Mouse (Mus musculus) forebrain, embryonic 13.5 days (tissue): ENCODE results near the gene Sema4c. TPM values are rescaled to one million over a fixed set of nuclear protein-coding genes. Genes with fewer than 3 reads are reported as not detected.
"Not testable (repeated sequence)": the region's sequence is repeated elsewhere in the genome, so short reads cannot be mapped to it uniquely, and the experiment has no call there.

ENCODE experiments used
- ATAC-seq: fragments of 200-750 bp; cut with Nextera tagmentation; 2 replicates; pipeline ENCODE4 v1.8.0; 2017
- H3K27ac ChIP-seq: fragments of 300-500 bp; sonication (generic); 2 replicates; pipeline ENCODE4 v1.5.1; 2015; ENCODE audit warnings: inconsistent platforms, mild to moderate bottlenecking, moderate library complexity
- H3K27me3 ChIP-seq: fragments of 300-500 bp; sonication (generic); 2 replicates; pipeline ENCODE4 v1.6.1; 2015; ENCODE audit warnings: mild to moderate bottlenecking, inconsistent platforms
- H3K36me3 ChIP-seq: fragments of 300-500 bp; sonication (generic); 2 replicates; pipeline ENCODE4 v1.6.1; 2015; ENCODE audit warnings: mild to moderate bottlenecking, inconsistent platforms; ENCODE audit not compliant: poor library complexity, severe bottlenecking
- H3K4me1 ChIP-seq: fragments of 300-500 bp; sonication (generic); 2 replicates; pipeline ENCODE4 v1.6.1; 2015; ENCODE audit warnings: inconsistent platforms
- H3K4me2 ChIP-seq: fragments of 300-500 bp; sonication (generic); 2 replicates; pipeline ENCODE4 v1.6.1; 2015; ENCODE audit warnings: inconsistent platforms, mild to moderate bottlenecking, moderate library complexity
- H3K4me3 ChIP-seq: fragments of 300-500 bp; sonication (generic); 2 replicates; pipeline ENCODE4 v1.5.1; 2015; ENCODE audit warnings: mild to moderate bottlenecking, inconsistent platforms
- H3K9ac ChIP-seq: fragments of 300-500 bp; sonication (generic); 2 replicates; pipeline ENCODE4 v1.6.1; 2015; ENCODE audit warnings: mild to moderate bottlenecking, inconsistent platforms
- H3K9me3 ChIP-seq: fragments of 300-500 bp; sonication (generic); replicated peaks from 2 replicates; pipeline ENCODE4 v1.6.1; 2016; ENCODE audit warnings: inconsistent platforms
- WGBS: fragments of 180-500 bp; shearing (Covaris S2); methylation state at CpG from one replicate; pipeline ENCODE4 v1.1.7; 2015; 5-methylcytosine and 5-hydroxymethylcytosine counted together
- polyA plus RNA-seq: library from polyadenylated mRNA; unstranded; fragments of >200 nt; fragmentation: Nextera tagmentation; extraction: Ambion mirVana; gene quantifications from 2 replicates; pipeline ENCODE4 v1.2.1, GENCODE M21; 2015

Gene Sema4c
- polyA plus RNA-seq, 1 experiment from 2014 or later: 27.3 TPM

DNA sequence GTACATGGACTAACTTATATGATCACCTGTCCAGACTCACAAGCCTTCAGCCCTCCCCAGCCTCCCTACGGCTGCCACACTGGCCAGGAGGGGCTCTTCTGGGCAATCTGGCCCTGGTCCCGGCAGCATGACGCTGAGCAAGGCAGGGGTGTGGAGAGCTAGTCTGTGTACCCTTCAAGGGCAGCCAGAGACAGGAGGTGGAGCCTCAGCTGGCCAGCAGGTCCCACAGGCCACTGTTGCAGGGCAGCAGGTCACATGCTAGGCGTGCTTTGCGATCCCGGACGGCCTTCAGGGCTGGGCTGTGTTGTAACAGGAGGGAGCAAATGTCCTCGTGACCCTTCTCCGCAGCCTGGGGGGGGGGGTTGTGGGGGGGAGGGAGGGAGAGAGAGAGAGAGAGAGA lies 19.0 kb downstream of the Sema4c start, which contains the start of gene Gm42417:
TSS of gene Gm42417 (minus strand) at position 244 of the 400 bp plus-strand sequence.
- 77% methylated on average over 9 of the region's 9 CpGs for WGBS
- Histone ChIP-seq H3K36me3 (peaks cover 38% of the 10 kb centered on the region), H3K4me3 (no peak within 1 kb of the TSS), H3K4me2 (no peak within 1 kb of the TSS), H3K4me1 (peaks cover 5% of the 10 kb centered on the region), H3K9me3 (no peaks in the 10 kb centered on the region), H3K27me3 (no peaks in the 10 kb centered on the region), H3K27ac (no peak within 1 kb of the TSS), H3K9ac (no peak within 1 kb of the TSS)
- ATAC-seq: no peak

DNA sequence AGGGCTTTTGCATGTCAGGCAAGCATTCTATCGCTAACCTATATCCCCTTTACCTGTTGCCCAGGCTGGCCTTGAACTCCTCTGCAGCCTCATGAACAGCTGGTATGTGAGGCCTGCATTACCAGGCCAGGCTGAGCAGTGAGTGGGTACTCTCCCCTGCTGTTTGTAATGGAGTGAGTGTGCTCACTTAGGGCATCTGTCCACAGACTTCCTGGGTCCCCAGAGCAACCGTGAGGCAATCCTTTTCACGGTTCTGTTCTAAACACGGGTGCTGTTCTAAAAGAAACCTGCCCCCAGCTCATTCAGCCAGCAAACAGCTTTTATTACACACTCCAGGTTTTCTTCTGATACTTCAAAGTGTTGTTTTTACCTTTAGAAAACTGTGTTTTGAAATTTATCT lies 19.4 kb downstream of the Sema4c start:
- 84% methylated on average over 4 of the region's 4 CpGs for WGBS
- H3K4me3 ChIP-seq: no peak overlapping the region
- H3K27ac ChIP-seq: no peak overlapping the region
- peaks cover 38% of the 10 kb centered on the region for H3K36me3 ChIP-seq
- no peak for ATAC-seq
- no peaks in the 10 kb centered on the region for H3K9me3 ChIP-seq
- H3K27me3 ChIP-seq: no peaks in the 10 kb centered on the region
- H3K9ac ChIP-seq: no peak overlapping the region
- H3K4me1 ChIP-seq: peaks cover 5% of the 10 kb centered on the region
- H3K4me2 ChIP-seq: no peak overlapping the region

GRCm38 (mm10) chr1:36536783-36537182 lies 21.4 kb downstream of the Sema4c start, which contains the start of gene Ankrd23:
TSS of gene Ankrd23 (minus strand) at chr1:36536883.
- WGBS: 95% methylated on average over 9 of the region's 9 CpGs
- not testable (repeated sequence) for H3K9me3 ChIP-seq, H3K4me3 ChIP-seq, H3K27me3 ChIP-seq, H3K9ac ChIP-seq, H3K4me2 ChIP-seq, H3K4me1 ChIP-seq, ATAC-seq
- peak within 1 kb of the TSS; percentile 44; the same call in 1 of the 2 replicates for H3K27ac ChIP-seq
- H3K36me3 ChIP-seq: peaks cover 31% of the 10 kb centered on the region

GRCm38 (mm10) chr1:36536397-36536728 lies 21.8 kb downstream of the Sema4c start:
- H3K9me3 ChIP-seq: no peaks in the 10 kb centered on the region
- no peak overlapping the region for H3K4me3 ChIP-seq
- no peak overlapping the region for H3K27ac ChIP-seq
- peaks cover 5% of the 10 kb centered on the region for H3K4me1 ChIP-seq
- H3K36me3 ChIP-seq: peaks cover 29% of the 10 kb centered on the region
- 85% methylated on average over 8 of the region's 8 CpGs for WGBS
- H3K4me2 ChIP-seq: no peak overlapping the region
- no peaks in the 10 kb centered on the region for H3K27me3 ChIP-seq
- ATAC-seq: no peak
- no peak overlapping the region for H3K9ac ChIP-seq

DNA sequence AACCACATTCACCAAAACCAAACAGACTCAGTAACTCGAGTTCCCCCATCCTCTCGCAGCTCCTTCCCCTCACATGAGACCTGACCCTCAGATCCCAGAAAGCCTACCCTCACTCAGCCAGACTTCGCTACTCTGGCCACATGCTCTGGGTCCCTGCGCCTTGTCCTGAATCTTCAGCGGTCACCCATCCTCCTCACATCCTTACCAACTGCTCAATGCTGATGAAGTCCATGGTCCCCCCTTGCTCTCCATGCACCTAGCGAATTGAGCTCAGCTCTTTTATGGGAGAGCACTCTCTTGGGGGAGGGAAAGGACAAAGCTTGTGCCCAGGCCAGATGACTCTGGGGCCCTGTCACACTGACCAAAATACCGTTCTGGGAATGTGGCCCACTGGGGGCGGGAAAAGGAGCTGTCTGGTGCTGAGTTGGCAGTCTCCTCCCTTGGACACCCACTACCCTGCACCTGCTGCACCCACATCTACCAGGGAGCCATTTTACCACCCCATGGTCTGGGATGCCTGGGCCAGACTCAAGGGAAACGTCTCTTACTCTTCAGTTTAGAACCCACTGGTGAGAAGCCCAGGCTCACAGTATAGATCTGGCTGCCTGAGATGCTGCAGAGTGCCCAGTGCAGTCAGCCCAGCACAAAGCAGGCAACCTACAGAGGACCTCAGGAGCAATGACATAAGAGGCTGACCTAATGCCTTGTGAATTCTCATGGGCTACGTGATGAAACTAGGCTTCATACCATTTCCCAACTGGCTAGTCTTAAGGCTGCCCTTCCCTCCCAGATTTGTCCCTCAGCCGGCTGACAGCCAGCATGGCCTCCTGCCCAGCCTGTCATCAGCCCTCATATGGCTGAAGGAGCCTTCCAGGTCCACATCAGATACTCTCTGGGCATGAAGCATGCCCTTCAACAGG lies 22.4 kb downstream of the Sema4c start:
- Histone ChIP-seq H3K27me3 (no peaks in the 10 kb centered on the region), H3K4me2 (no peak overlapping the region), H3K36me3 (peaks cover 29% of the 10 kb centered on the region; the same call in 1 of the 2 replicates), H3K9me3 (no peaks in the 10 kb centered on the region), H3K4me3 (no peak overlapping the region), H3K4me1 (peaks cover 9% of the 10 kb centered on the region), H3K27ac (no peak overlapping the region), H3K9ac (no peak overlapping the region)
- 85% methylated on average over 11 of the region's 11 CpGs for WGBS
- ATAC-seq: no peak

GRCm38 (mm10) chr1:36534595-36535058 lies 23.5 kb downstream of the Sema4c start:
- no peak overlapping the region for H3K9ac ChIP-seq
- H3K27ac ChIP-seq: no peak overlapping the region
- H3K36me3 ChIP-seq: peaks cover 18% of the 10 kb centered on the region; the same call in 1 of the 2 replicates
- no peaks in the 10 kb centered on the region for H3K27me3 ChIP-seq
- no peak overlapping the region for H3K4me3 ChIP-seq
- whole genome bisulfite sequencing: 84% methylated on average over 6 of the region's 6 CpGs
- no peak overlapping the region for H3K4me2 ChIP-seq
- peaks cover 19% of the 10 kb centered on the region for H3K4me1 ChIP-seq
- no peaks in the 10 kb centered on the region for H3K9me3 ChIP-seq
- no peak for ATAC-seq

GRCm38 (mm10) chr1:36533546-36533945 lies 24.6 kb downstream of the Sema4c start:
- peaks cover 10% of the 10 kb centered on the region; the same call in 1 of the 2 replicates for H3K36me3 ChIP-seq
- no peaks in the 10 kb centered on the region for H3K9me3 ChIP-seq
- H3K4me2 ChIP-seq: no peak overlapping the region
- no peak for ATAC-seq
- no peak overlapping the region for H3K4me3 ChIP-seq
- H3K27me3 ChIP-seq: no peaks in the 10 kb centered on the region
- peaks cover 24% of the 10 kb centered on the region for H3K4me1 ChIP-seq
- WGBS: 86% methylated on average over 6 of the region's 6 CpGs
- no peak overlapping the region for H3K27ac ChIP-seq
- H3K9ac ChIP-seq: no peak overlapping the region

DNA sequence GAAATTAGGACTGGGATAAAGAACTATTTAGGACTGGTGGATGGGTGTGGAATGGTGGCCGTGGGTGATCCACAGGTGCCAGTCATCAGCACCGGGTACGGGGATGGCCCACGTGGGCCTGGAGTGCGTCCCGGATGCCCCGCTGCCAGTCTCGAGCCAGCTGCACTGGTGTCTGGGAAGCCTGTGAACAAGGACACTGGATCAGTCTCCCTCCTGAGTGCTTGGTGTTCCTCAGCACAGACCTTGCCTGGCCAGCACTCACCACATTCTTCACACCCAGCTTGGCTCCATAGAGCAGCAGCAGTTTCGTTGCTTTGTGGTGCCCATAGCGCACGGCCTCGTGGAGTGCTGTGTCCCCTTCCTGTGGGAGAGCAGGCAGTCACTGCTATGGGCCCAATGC lies 26.7 kb downstream of the Sema4c start:
- Histone ChIP-seq H3K36me3 (peaks cover 16% of the 10 kb centered on the region; the same call in 1 of the 2 replicates), H3K4me1 (peaks cover 37% of the 10 kb centered on the region), H3K4me2 (no peak overlapping the region), H3K27ac (no peak overlapping the region), H3K9me3 (no peaks in the 10 kb centered on the region), H3K4me3 (no peak overlapping the region), H3K9ac (no peak overlapping the region), H3K27me3 (no peaks in the 10 kb centered on the region)
- 92% methylated on average over 12 of the region's 12 CpGs for WGBS
- ATAC-seq: no peak

GRCm38 (mm10) chr1:36530962-36531361 lies 27.2 kb downstream of the Sema4c start:
- no peak overlapping the region for H3K9ac ChIP-seq
- WGBS: 94% methylated on average over 7 of the region's 7 CpGs
- peaks cover 37% of the 10 kb centered on the region for H3K4me1 ChIP-seq
- H3K36me3 ChIP-seq: peaks cover 21% of the 10 kb centered on the region
- H3K27me3 ChIP-seq: no peaks in the 10 kb centered on the region
- no peak for ATAC-seq
- no peak overlapping the region for H3K4me2 ChIP-seq
- no peak overlapping the region for H3K4me3 ChIP-seq
- peak overlapping the region; percentile 33; the same call in 1 of the 2 replicates for H3K27ac ChIP-seq
- no peaks in the 10 kb centered on the region for H3K9me3 ChIP-seq

DNA sequence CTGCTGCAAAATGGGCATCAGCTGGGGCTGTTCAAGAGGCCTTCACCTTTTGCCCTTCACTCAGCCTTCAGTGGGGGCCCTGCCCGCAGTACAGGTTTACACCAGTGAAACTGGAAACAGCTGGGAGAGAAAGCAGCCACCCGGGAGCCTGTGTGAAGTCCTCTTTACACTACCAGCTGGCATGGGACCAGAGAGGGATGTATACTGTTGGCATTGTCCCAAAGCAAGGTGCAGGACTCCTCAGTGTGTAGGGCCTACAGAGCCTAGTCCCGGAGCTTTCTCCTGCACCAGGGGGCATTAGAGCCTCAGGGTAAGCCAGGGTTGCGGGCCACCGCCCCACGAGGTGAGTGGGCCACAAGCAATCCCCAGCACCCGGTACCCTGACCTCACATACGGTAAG lies 27.7 kb downstream of the Sema4c start:
- peaks cover 25% of the 10 kb centered on the region for H3K36me3 ChIP-seq
- H3K4me2 ChIP-seq: no peak overlapping the region
- ATAC-seq: peak; percentile 16; the same call in 1 of the 2 replicates
- H3K9me3 ChIP-seq: no peaks in the 10 kb centered on the region
- H3K9ac ChIP-seq: no peak overlapping the region; the same call in 1 of the 2 replicates
- peak overlapping the region; percentile 33; the same call in 1 of the 2 replicates for H3K27ac ChIP-seq
- H3K4me3 ChIP-seq: no peak overlapping the region
- H3K4me1 ChIP-seq: peaks cover 37% of the 10 kb centered on the region
- 78% methylated on average over 8 of the region's 8 CpGs for WGBS
- H3K27me3 ChIP-seq: no peaks in the 10 kb centered on the region

DNA sequence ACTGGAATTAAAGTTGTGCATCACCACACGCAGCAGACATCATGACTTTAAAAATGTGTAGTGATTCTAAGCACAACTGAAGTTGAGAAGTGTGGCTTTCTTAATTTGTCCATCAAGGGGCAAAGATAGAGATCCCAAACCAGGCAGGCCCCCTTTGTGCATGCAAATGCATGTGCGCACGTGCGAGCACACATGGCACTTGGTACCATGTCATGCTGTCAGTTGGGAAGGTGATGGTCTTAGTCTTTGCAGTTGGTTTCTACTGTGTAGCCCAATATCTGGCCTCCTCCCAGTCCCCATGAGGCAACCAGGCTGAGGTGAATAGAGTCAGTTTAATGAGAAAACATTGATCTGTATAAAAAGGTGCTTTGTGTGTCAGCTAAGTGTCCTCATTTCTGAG lies 28.3 kb downstream of the Sema4c start:
- no peak overlapping the region for H3K4me2 ChIP-seq
- ATAC-seq: no peak
- H3K36me3 ChIP-seq: peaks cover 31% of the 10 kb centered on the region
- peak overlapping the region; percentile 33; the same call in 1 of the 2 replicates for H3K27ac ChIP-seq
- 96% methylated on average over 4 of the region's 4 CpGs for WGBS
- H3K9me3 ChIP-seq: no peaks in the 10 kb centered on the region
- H3K4me1 ChIP-seq: peaks cover 37% of the 10 kb centered on the region
- no peak overlapping the region for H3K4me3 ChIP-seq
- no peak overlapping the region for H3K9ac ChIP-seq
- no peaks in the 10 kb centered on the region for H3K27me3 ChIP-seq

- no peaks in the 10 kb centered on the region for H3K27me3 ChIP-seq
- H3K4me2 ChIP-seq: no peak overlapping the region
- no peak overlapping the region for H3K4me3 ChIP-seq
- WGBS: 94% methylated on average over 4 of the region's 4 CpGs
- no peak for ATAC-seq
- no peak overlapping the region for H3K27ac ChIP-seq
- H3K9ac ChIP-seq: no peak overlapping the region
- no peaks in the 10 kb centered on the region for H3K9me3 ChIP-seq
- H3K36me3 ChIP-seq: peaks cover 38% of the 10 kb centered on the region
- peaks cover 37% of the 10 kb centered on the region for H3K4me1 ChIP-seq
Measured at GRCm38 (mm10) chr1:36529274-36529673, 28.9 kb downstream of the Sema4c start.
